Mouse (Mus musculus) left cerebral cortex, adult 9 months (tissue): ENCODE data around the gene Gpr15.
A peak's percentile ranks its signal among the peaks of the same experiment; 100 is the strongest.

Source experiments
- DNase-seq, 2 experiments: peaks; one replicate each; pipeline ENCODE4 v3.0.0; 2022; ENCODE audit warnings: low spot score in 2 of 2

Gene Gpr15

DNA sequence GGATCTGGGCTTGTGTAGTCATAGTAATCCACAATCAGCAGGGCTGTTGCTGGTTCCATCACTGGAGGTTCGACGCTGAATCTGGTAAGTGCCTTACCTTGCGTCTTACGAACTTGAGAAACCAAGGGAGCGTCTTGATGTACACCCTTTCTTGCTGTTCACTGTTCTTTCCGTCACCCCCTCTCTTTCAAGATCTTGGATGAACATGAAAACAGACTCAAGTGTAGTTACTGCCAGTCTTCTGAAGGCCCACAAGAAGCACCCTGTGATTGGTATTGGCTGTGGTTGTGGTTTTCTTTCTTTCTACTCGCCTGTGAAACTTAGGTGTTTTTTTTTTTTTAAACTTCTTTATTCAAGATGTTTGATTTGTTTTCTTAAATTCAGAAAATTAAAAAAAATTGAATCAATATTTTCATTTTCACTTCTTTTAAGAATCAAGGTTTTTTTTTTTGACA, at the start of gene Gpr15:
Gene Gpr15 (minus strand): TSS at position 405 of the 455 bp plus-strand sequence.
- DNase-seq, result no peak

DNA sequence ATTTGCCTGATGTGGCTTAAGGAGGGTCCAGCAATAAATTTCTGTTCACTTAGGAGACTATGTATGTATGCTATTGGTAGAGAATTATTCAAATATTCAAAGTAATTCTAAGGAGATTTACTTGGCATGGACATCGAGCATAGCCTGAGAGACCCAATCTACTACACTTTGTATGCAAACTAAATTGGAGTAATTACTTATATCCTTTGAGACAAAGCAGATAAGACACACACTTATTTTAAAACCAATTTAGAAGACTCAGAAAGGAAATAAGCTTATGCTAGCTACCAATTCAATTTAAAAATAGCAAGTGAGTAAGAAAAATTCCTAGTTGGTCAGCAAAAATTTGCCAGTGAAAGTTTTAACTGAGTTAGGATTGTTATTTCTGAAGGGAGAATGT, 44.2 kb upstream of the Gpr15 start, which contains the start of gene Olfr172:
Gene Olfr172 (minus strand): TSS at position 101 of the 400 bp plus-strand sequence.
- DNase-seq, result no peak

DNA sequence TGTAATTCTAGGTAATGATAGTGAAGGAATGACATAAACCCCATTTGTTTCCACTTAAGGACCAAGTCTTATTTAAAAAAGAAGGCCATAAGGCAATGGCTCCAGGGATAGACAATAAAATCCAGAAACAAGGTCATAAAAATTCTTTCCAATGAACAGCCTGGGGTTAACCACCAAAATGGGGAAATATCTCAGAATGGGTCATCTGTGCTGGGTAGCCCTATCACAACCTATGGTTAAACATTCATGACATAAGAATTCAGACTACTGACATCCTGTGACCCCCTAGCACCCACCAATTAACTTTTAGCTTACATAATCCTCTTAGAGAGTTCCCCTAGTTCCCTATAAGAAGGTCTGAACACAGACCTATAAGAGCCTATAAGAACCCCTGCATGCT, 37.3 kb upstream of the Gpr15 start:
- DNase-seq, result no peak

DNA sequence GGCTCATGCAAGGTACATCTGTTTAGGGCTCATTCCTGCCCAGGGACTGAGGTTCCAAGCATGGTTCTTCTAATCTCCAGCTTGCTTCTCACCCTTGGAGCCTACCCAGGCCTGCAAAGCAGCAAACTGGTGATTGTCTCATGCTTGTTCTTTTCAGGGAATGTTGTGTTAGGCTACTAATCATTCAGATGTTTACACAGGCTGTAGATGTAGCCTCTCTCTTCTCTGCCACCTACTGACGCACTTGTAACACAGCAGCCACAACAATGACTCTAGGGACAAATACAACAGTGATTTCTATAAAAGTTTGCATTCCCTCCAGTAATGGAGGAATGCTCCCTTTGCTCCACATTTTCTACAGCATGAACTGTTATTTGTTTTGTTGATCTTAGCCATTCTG, 32.4 kb upstream of the Gpr15 start:
- no peak for DNase-seq

DNA sequence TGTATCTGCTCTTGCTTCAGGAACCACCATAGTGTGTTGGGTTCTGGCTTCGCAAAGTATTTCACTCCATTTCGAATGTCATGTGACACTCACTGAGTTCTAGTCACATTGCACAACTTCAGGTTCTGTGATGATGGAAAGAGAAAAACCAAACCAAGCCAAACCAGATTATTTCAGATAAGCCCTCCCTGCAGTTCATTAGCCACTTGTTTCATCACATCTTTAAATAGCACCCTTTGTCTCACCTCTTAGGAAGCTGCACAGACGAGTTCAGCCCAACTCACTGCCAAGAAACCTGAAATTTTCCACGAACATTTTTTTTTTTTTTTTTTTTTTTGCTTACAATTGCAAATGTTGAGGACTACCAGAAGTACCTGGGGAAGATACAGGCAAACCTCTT, 27.8 kb upstream of the Gpr15 start:
- DNase-seq, result no peak

DNA sequence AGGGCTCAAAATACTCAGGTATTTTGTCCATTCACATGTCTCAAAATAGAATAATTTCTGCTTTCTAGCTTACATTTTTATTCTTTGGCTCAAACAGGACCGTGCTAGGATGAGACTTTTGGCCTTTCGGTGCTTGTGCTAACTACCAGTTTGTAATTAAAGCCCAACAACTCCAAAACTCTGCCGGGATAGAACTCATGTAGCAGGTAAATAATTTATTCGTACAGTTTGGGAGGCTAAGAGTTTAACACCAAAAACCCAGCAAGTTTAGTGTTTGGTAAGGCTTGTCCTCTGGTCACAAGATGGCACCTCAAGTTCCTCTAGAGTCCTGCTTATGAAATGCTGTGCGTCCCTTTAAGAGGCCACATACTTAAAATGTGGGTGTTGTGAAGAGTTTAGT, 21.9 kb upstream of the Gpr15 start:
- DNase-seq, result no peak

DNA sequence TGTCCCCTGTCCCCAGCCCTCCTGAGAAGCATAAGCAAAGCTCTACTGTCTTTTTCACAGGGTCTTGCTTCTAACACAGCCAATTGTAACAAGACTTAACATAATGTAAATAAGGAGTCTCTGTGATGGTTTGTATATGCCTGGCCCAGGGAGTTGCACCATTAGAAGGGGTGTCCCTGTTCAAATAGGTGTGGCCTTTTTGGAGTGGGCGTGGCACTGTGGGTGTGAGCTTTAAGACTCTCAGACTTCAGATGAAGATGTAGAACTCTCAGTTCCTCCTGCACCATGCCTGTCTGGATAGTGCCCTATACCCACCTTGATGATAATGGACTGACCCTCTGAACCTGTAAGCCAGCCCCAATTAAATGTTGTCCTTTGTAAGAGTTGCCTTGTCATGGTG, 19.9 kb upstream of the Gpr15 start:
- no peak for DNase-seq

DNA sequence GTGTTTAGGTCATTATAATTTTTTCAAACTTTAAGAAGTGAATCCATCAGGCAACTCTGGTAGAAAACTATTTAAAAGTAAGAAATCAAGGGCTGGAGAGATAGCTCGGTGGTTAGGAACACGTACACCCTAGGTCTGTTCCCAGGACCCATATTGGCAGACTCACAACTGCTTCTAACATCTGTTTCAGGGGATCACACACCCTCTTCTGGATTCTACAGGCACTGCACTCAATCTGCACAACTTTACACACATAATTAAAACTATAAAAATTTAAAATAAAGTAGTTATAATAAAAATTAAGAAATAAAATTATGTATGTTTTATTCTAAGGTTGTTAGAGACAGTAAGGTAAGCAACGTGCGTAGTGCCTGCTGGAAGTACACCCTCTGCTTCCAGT, 19.3 kb upstream of the Gpr15 start:
- DNase-seq, result no peak

DNA sequence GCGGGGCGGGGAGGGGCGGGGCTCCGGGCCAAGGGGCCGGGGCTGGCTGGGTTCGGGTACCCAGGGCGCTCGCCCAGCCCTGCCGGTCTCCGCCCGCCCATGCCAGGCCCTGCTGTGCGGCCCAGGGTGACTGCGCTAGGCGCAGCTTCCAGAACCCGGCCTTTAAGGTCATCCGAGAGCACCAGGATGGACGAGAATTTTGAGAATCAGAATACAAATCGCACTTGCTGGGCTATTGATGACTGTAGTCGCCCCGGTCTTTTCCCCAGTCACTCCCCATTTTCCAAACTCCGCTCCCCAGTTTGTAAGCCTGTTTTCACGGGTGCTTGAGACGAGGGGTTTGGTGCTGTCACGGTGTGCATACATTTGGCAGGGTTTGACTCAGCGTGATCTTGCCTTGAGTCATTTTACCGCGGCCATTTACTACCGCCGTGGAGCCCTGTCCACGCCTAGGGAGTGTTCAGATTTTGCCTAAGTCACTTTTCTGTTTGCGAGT, 9.4 kb upstream of the Gpr15 start:
- DNase-seq, result no peak

DNA sequence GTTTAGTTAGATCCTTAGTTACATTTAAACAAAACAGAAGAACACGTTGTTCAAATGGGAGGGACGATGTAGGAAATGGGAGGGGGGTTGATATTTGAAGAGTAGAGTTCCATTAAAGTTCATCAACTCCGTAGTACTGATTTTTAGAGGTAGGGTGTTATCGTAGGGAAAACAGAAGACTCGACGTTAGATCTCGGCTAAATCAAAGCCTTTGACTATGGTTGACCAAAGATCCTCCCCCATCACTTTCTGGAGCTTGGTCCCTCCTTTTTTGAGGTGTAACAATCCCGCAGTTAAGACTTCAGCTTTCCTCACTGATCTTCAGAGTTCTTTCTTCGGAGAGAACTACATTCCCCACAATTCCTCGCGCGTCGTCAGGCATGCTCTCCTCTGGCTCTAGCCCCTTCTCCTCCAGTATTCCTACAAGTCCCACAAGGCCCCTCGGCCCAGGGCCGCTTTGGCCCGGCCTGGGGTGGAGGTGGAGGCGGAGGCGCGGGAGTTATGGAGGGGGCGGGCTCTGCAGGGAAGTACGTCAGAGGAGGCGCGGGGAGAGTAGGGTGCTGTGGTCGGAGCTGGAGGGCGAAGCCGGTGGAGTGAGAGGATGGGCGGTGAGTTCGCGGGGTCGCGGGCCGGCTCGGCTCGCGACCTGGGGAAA, 8.7 kb upstream of the Gpr15 start, which contains the start of gene Cldnd1:
Gene Cldnd1 (plus strand): TSS at position 434 of the 655 bp plus-strand sequence.
- peak; percentile 88 to 96 for DNase-seq

DNA sequence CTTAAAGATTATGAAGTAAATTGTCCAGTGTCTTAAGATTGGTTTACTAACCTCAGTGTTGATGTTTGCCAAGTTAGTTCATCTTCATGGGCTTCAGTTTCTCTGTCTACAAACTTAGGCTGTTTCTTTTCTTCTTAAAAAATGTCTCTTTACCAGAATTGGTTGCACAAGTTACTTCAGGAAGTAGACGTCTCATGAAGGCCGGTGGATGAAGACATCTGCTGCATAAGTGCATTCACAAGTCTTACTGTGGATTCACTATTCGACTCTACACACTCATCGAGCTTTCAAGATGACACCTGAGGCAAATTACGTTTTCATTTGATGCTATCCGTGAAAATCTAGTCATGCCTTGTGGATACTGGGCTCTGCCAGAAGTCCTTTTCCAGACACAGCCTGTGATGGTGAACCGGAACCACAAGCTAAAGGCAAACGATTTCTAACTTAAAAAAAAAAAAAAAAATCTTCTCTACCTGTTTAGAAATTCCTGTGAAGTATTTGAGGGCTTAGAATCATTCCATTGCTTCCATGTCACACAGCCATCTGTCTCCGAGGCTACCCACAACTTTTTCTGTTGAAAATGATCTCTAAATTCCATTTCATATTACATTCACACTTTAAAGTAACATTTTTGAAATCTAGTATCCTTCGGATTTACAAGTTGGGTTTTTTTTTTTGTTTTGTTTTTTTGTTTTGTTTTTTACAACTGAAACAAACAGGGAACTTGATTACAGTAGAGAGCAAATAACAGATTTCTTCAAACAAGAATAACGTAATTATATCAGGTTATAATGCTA, 8.0 kb upstream of the Gpr15 start:
- no peak for DNase-seq

DNA sequence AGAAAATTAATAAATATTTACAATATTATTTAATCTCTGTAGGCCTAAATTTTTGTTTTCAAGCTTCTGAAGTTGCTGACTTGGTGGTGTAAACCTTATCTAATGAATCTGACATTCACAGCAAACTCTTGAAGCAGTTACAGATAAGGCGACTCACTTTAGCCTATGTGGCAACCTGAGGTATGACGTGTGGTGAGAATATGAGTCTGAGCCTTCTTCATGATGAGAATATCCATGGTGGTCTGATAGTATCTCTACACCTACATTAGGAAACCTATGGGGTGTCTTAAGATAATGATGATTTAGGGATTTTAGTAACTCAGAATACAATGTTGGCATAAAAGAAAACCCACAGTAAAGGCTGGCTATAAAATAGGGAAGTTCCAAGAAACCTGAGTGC, 3.4 kb upstream of the Gpr15 start:
- no peak for DNase-seq

DNA sequence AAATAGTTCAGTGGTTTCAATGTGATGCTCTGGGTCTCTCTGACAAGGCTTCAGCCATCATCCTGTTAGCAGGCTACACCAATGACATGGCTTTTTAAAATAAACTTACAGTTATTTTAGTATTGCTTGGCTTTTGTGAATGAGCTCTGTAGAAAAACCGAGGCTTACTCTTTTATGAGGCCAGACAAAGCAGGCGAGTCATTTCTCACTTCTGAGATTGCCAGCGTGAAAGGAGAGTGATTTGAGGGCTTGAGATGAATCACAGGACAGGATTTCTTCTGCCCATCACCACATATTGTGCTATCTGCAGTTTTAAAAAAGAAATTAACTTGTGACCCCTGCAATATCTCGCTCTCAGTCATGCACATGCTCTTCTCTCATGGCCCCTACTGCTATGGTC, 3.9 kb downstream of the Gpr15 start:
- no peak for DNase-seq

DNA sequence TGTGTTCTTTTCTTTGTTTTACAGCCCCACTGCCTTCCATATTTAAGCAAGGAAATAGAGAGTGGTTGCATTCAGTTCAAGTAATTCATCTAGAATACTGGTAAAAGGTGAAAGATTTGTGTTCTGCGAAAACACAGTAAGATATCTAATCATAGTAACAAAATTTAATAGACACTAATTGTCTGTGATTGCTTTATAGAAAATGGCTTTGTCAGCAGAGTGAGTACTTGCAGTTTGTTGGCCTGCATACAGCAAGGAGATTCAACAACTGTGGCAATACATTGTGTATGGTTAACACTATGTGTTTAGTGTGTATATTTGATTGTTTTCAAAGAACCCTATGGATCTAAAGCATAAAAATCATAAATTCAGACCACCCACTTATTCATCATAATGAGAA, 5.7 kb downstream of the Gpr15 start:
- no peak for DNase-seq

DNA sequence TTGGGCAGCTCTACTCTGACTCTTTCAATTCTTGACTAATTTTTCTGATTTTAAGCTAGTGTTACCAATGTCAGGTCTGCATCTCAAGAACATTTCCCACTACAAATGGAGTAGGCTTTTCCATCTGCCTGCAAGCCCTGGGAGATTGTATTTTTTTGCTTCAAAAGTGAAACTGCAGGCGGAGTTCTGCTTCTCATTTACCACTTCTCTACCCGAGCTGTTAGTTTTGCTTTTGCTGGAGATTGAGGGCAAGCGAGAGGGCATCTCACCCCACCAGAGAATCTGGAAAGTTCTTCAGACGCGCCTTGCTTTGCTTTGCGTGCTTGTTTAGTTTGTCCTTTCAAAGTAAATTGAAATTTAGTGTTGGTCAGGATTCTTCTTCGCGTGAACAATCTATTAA, 6.6 kb downstream of the Gpr15 start:
- DNase-seq, result no peak

DNA sequence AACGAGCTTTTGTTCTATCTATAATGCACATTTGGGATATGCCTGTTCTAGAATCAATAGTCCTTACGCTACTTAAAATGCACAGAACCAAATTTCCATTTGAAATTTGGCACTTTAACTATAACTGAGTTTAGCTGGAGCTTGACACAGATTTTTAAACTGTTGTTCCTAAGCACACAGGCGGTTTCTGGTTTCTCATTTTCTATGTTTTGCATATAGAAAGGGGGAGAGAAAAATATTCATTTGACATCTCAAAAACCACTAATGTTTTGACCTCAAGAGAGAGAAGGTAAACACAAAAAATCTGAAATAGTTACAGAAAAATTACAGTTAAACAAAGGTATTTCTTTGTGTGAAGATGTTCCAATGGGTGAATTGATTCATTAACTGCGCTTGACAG, 9.3 kb downstream of the Gpr15 start:
- DNase-seq, result no peak

DNA sequence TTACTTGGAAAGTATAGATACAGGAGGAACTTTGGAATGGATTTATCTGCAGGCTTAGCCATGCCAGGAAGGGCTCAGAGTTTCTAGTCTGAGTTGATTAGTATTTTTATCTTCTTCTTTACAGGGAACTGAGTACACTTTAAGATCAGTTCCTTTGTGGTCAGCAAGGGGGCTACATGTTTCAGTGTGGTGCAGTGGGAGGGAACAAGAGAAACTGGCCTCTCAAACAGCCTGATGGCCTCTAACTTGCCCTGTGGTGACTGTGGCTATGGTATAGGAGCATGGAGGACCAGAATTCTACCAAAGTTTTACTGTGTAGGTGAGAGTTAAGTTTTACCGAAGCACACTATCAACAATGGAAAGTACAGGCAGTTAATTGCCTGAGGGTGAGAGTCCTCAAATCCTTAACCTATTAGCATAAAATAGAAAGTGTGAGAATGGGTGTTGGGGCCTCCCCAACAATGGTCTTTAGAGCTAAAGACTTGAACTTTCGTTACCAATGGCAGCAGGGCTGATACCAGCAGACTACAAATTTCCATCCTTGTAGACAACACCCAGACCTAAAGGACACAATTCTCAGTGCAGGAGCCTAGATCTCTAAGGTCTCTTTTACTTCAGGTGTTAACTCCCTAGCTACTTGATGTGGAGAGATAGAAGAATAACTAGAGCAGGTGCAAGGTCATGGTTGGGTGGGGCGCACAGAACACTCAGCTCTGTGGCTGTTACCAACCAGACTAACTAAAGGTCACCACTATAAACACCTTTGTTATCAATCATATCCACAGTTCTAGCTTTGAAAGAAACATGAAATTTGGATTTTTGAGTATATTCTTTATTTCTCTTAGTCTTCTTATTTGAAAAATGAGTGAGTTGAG, 10.0 kb downstream of the Gpr15 start:
- DNase-seq, result no peak

DNA sequence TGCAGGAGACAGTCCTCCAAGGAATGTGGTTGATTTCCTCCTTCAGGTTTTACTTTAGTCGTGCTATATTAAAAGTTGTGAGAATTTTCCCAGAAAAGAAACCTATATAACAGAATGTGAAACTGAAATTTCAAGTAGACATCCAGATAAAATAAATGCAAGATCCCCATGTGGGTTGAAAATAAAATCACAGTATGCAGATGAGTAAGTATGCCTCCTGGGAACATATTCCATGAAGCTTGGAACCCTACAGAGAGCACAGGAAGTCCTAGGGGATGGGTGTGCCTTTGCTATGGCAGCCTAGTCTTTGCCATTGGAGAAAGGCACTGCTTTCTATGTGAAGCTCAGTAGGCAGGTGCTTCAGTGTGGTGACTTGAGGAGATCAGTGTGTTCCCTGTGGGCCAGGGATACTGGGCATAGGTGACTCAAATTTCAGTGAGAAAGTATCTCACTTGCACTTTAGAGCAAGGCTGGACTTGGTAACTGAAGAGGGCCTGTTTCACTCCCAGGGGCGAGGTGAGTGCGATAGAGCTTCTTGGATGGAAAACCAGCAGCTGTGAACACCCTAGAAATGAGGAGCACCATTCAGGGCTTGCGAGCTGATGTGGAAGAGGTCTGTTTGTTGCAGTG, 11.5 kb downstream of the Gpr15 start:
- peak; percentile 22 to 36 for DNase-seq

DNA sequence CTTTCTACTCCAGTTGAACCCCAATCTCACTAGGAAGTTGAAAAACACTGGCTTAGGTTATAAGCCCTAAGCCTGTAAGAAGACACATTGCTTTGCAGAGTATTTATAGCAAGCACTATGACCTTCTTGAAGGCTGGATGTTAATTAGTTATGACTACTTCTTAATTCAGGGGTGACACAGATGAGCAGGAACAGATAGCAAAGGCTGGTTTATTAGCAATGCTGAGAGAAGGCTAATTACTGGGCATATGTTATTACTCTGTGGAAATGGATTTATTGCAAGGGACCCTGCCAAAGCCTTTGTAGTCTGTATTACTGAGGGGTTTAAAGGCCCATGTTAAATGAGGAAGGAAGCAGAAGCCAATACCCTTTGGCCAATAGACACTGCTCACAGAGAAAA, 13.9 kb downstream of the Gpr15 start:
- DNase-seq, result no peak

DNA sequence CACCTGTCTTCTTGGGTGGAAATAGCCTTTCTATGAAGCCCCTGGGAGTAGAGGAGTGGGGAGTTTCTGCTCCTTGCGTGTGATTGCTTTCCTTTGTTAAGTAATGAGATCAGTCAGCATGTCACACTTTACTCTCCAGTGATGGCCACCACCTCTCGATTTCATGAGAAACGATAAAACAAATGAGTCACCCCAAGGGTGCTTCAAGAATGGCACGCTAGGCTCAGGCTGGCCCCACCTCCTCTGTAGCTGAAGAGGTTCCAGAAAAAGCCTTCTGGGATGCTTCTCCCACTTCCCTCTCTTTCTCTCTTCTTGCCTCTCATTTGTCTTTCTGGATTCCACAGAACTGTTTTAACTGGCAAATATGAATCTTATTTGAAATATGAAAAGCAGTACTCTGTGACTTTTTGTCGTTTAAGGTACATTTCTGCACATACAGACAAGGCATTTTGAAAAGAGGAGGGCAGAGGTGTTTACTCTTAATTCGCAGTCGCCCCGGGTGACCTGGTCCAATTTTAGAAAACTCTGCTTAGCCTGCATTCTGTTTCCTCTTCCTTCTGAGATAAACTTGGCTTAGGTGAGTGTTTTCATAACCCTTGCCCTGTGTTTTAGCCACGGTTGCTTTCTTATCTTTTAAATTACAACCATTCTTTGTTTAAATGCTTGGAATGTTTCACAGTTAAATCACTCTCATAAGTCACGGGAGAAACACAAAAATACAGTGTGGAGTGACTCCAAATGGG, 15.3 kb downstream of the Gpr15 start:
- DNase-seq, result no peak
